Mouse (Mus musculus): ENCODE measurements around the gene Gxylt2. TPM values are rescaled to one million over a fixed set of nuclear protein-coding genes. Genes with fewer than 3 reads are reported as not detected.

Gxylt2 gene
- polyA plus RNA-seq, 1 experiment from 2014 or later = 0.89 TPM

DNA sequence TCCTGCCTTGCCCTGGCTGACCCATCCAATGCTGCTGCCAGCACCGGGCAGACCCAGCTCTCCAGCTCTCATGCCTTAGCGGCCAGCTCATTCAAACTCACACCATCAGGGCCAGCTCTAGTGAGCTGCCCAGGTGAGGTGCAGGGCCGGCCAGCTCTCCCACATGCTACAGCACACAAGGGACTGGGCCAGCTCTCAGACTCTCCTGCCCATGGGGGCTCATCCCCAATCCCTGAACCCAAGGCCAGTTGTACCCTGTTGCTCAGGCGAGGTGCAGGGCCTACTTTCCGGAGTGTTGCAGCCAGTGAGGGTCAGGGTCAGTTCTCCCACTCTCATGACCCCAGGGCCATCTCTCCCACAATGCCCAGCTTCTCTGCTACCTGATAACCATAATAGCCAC, 74.1 kb downstream of the Gxylt2 start:
- no peak for TF ChIP-seq EP300 (optimal IDR thresholded peaks at IDR 0.05)
- no peaks in the 10 kb centered on the region for H3K9me3 ChIP-seq (ENCODE audit: control insufficient read depth, low read length)
- no peak overlapping the region for H3K4me2 ChIP-seq (replicated peaks; ENCODE audit: low read depth)
- no peak overlapping the region for H3K4me3 ChIP-seq (ENCODE audit: low read depth, low read length)
- ATAC-seq (ENCODE audit: low FRiP score, low TSS enrichment) (no peak), DNase-seq (ENCODE audit: low spot score) (no peak)
- 87% methylated on average over 5 of the region's 5 CpGs for WGBS
- no peaks in the 10 kb centered on the region for H3K27me3 ChIP-seq (ENCODE audit: control insufficient read depth, insufficient read depth, low read length)
- no peaks in the 10 kb centered on the region for H3K4me1 ChIP-seq (replicated peaks; ENCODE audit: control insufficient read depth, insufficient read depth)
- H3K36me3 ChIP-seq (ENCODE audit: control insufficient read depth, insufficient read depth, low read length) = no peaks in the 10 kb centered on the region
- H3K27ac ChIP-seq (replicated peaks) = no peak overlapping the region
- H3K9ac ChIP-seq (ENCODE audit: low read length) = no peak overlapping the region

DNA sequence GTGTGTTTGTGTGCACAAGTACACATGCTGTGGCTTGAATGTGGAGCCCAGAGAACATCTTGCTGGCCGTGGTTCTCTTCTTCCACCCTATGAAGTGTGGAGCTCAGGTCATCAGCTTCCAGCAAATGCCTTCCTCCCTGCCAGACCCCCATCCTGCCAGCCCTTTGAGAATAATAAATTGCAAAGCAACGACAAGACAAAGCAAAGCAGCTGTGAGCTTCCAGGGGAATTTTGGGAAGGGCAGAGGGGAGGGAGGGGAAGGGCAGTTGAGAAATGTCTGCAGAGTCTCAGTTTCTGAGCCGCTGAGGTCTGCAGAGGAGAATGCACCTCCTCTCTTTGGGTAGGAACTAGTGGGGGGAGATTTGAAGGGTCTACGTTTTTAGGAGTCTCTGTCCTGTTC, 75.9 kb downstream of the Gxylt2 start:
- Histone ChIP-seq H3K4me1 (replicated peaks; ENCODE audit: control insufficient read depth, insufficient read depth) (no peaks in the 10 kb centered on the region), H3K4me3 (ENCODE audit: low read depth, low read length) (no peak overlapping the region), H3K4me2 (replicated peaks; ENCODE audit: low read depth) (no peak overlapping the region), H3K9me3 (ENCODE audit: control insufficient read depth, low read length) (no peaks in the 10 kb centered on the region), H3K9ac (ENCODE audit: low read length) (no peak overlapping the region), H3K27me3 (ENCODE audit: control insufficient read depth, insufficient read depth, low read length) (no peaks in the 10 kb centered on the region), H3K27ac (replicated peaks) (no peak overlapping the region), H3K36me3 (ENCODE audit: control insufficient read depth, insufficient read depth, low read length) (no peaks in the 10 kb centered on the region)
- 28% methylated on average over 4 of the region's 4 CpGs for WGBS
- ATAC-seq (ENCODE audit: low FRiP score, low TSS enrichment) (no peak), DNase-seq (ENCODE audit: low spot score) (no peak)
- TF ChIP-seq CTCF (IDR thresholded peaks at IDR 0.05; ENCODE audit: low read depth) = no peak
- TF ChIP-seq EP300 (optimal IDR thresholded peaks at IDR 0.05) = no peak

DNA sequence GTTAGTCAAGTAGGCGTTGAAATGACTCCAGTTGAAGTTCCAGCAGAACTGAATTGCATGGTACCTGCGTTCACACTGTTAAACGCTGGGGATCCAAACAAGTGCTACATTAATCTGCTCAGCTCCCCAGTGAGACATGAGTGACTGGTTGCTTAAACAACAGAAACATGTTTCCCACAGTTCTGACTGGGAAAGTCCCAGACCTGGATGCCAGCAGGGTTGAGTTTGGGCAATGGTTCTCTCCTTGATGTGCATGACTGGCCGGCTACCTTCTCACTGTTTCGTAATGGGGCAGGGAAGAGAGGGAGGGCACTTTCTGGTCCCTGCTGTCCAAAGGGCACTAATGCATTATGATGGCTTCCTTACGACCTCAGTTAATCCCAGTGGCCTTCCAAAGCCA, 77.1 kb downstream of the Gxylt2 start:
- no peak for ATAC-seq (ENCODE audit: low FRiP score, low TSS enrichment)
- Histone ChIP-seq H3K4me2 (replicated peaks; ENCODE audit: low read depth) (no peak overlapping the region), H3K9ac (ENCODE audit: low read length) (no peak overlapping the region), H3K9me3 (ENCODE audit: control insufficient read depth, low read length) (no peaks in the 10 kb centered on the region), H3K27ac (replicated peaks) (no peak overlapping the region), H3K4me3 (ENCODE audit: low read depth, low read length) (no peak overlapping the region), H3K27me3 (ENCODE audit: control insufficient read depth, insufficient read depth, low read length) (no peaks in the 10 kb centered on the region), H3K36me3 (ENCODE audit: control insufficient read depth, insufficient read depth, low read length) (no peaks in the 10 kb centered on the region), H3K4me1 (replicated peaks; ENCODE audit: control insufficient read depth, insufficient read depth) (no peaks in the 10 kb centered on the region)
- 85% methylated on average over 6 of the region's 6 CpGs for whole genome bisulfite sequencing
- TF ChIP-seq CTCF (IDR thresholded peaks at IDR 0.05; ENCODE audit: low read depth) (no peak), EP300 (optimal IDR thresholded peaks at IDR 0.05) (no peak)
- DNase-seq (ENCODE audit: low spot score) = no peak

DNA sequence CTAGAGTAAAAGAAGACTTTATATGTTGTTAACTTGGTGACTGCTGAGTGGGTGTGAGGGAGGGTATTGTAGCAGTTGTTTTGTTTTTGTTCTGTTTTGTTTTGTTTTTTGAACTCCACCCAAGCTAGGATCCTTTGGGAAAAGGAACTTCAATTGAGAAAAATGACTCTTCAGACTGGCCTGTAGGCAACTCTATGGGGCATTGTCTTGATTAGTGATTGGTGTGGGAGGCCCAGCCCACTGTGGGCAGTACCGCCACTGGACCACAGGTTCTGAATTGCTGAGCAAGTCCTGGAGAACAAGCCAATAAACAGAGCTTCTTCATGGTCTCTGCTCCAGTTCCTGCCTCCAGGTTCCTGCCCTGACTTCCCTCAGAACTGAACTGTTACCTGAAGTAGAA, 83.2 kb downstream of the Gxylt2 start:
- 79% methylated on average over 1 of the region's 1 CpGs for WGBS
- DNase-seq (ENCODE audit: low spot score) = no peak
- no peaks in the 10 kb centered on the region for H3K36me3 ChIP-seq (ENCODE audit: control insufficient read depth, insufficient read depth, low read length)
- H3K9ac ChIP-seq (ENCODE audit: low read length) = no peak overlapping the region
- no peaks in the 10 kb centered on the region for H3K27me3 ChIP-seq (ENCODE audit: control insufficient read depth, insufficient read depth, low read length)
- ATAC-seq (ENCODE audit: low FRiP score, low TSS enrichment) = no peak
- H3K27ac ChIP-seq (replicated peaks) = no peak overlapping the region
- TF ChIP-seq CTCF (IDR thresholded peaks at IDR 0.05; ENCODE audit: low read depth) = no peak
- TF ChIP-seq EP300 (optimal IDR thresholded peaks at IDR 0.05) = no peak
- no peak overlapping the region for H3K4me3 ChIP-seq (ENCODE audit: low read depth, low read length)
- H3K4me2 ChIP-seq (replicated peaks; ENCODE audit: low read depth) = no peak overlapping the region
- no peaks in the 10 kb centered on the region for H3K4me1 ChIP-seq (replicated peaks; ENCODE audit: control insufficient read depth, insufficient read depth)
- H3K9me3 ChIP-seq (ENCODE audit: control insufficient read depth, low read length) = no peaks in the 10 kb centered on the region

DNA sequence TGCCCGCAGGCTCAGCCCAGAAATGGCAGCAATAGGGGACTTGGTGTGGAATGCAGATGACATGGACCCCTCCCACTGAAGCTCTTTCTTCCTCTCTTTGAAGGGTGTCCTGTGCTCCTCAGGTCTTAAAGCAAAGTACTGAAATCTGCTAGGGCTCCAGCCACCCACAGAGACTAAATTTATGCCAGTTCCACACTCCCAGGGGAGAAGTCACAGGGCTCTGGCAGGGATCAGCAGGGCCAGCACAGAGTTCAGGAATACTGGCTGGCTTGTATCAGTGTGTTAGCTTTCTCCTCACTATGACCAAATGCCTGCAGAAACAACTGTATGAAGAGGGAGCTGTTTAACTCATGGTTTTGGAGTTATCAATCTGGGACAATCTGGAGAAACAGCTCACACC, 84.6 kb downstream of the Gxylt2 start:
- ATAC-seq (ENCODE audit: low FRiP score, low TSS enrichment) = no peak
- no peaks in the 10 kb centered on the region for H3K4me1 ChIP-seq (replicated peaks; ENCODE audit: control insufficient read depth, insufficient read depth)
- no peak overlapping the region for H3K4me3 ChIP-seq (ENCODE audit: low read depth, low read length)
- no peaks in the 10 kb centered on the region for H3K36me3 ChIP-seq (ENCODE audit: control insufficient read depth, insufficient read depth, low read length)
- no peaks in the 10 kb centered on the region for H3K9me3 ChIP-seq (ENCODE audit: control insufficient read depth, low read length)
- H3K9ac ChIP-seq (ENCODE audit: low read length) = no peak overlapping the region
- DNase-seq (ENCODE audit: low spot score) = no peak
- 83% methylated on average over 1 of the region's 1 CpGs for WGBS
- no peaks in the 10 kb centered on the region for H3K27me3 ChIP-seq (ENCODE audit: control insufficient read depth, insufficient read depth, low read length)
- no peak overlapping the region for H3K4me2 ChIP-seq (replicated peaks; ENCODE audit: low read depth)
- H3K27ac ChIP-seq (replicated peaks) = no peak overlapping the region
- TF ChIP-seq CTCF (IDR thresholded peaks at IDR 0.05; ENCODE audit: low read depth) (no peak), EP300 (optimal IDR thresholded peaks at IDR 0.05) (no peak)

DNA sequence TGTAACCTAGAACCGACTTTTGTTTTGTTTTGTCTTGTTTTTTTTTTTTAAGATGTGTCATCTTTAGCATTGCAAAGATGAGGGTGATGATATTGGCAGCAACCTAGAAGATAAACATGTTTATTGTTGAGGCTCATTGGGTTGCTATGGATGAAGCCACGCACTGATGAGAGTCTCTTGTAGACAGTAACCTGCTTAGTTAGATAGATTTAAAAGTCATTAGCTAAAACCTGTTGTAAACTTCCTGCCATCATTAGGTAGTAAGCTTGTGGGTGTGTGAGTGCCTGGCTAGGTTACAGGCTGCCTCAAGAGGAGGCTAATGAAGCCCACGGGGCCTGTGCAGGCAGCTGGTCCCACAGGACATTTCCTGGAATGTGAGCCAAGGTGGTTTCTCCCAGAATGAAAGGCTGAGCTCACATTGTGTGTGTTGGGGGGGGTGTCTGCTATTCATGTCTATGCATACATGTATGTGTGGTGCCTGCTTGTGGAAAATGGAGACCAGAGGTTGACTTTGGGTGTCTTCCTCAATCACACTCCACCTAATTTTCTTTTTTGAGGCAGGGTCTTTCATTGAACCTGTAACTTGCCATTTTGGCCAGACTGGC, 87.6 kb downstream of the Gxylt2 start:
- no peak overlapping the region for H3K27ac ChIP-seq (replicated peaks)
- H3K36me3 ChIP-seq (ENCODE audit: control insufficient read depth, insufficient read depth, low read length) = no peaks in the 10 kb centered on the region
- no peak for TF ChIP-seq EP300 (optimal IDR thresholded peaks at IDR 0.05)
- TF ChIP-seq CTCF (IDR thresholded peaks at IDR 0.05; ENCODE audit: low read depth) = no peak
- no peaks in the 10 kb centered on the region for H3K4me1 ChIP-seq (replicated peaks; ENCODE audit: control insufficient read depth, insufficient read depth)
- WGBS = 59% methylated on average over 3 of the region's 3 CpGs
- no peaks in the 10 kb centered on the region for H3K9me3 ChIP-seq (ENCODE audit: control insufficient read depth, low read length)
- no peak overlapping the region for H3K4me3 ChIP-seq (ENCODE audit: low read depth, low read length)
- ATAC-seq (ENCODE audit: low FRiP score, low TSS enrichment) (no peak), DNase-seq (ENCODE audit: low spot score) (no peak)
- H3K9ac ChIP-seq (ENCODE audit: low read length) = no peak overlapping the region
- no peaks in the 10 kb centered on the region for H3K27me3 ChIP-seq (ENCODE audit: control insufficient read depth, insufficient read depth, low read length)
- H3K4me2 ChIP-seq (replicated peaks; ENCODE audit: low read depth) = no peak overlapping the region

All from stomach, postnatal 0 days (tissue).